Mouse (Mus musculus) brain, adult 2 months (tissue): ENCODE results near the gene Gata2.
"Not testable (repeated sequence)": the region's sequence is repeated elsewhere in the genome, so short reads cannot be mapped to it uniquely, and the experiment has no call there.

Experiments used
- DNase-seq: peaks from one replicate; pipeline ENCODE4 v3.0.0; 2011; ENCODE audit warnings: low read depth, low spot score

Gene Gata2

DNA sequence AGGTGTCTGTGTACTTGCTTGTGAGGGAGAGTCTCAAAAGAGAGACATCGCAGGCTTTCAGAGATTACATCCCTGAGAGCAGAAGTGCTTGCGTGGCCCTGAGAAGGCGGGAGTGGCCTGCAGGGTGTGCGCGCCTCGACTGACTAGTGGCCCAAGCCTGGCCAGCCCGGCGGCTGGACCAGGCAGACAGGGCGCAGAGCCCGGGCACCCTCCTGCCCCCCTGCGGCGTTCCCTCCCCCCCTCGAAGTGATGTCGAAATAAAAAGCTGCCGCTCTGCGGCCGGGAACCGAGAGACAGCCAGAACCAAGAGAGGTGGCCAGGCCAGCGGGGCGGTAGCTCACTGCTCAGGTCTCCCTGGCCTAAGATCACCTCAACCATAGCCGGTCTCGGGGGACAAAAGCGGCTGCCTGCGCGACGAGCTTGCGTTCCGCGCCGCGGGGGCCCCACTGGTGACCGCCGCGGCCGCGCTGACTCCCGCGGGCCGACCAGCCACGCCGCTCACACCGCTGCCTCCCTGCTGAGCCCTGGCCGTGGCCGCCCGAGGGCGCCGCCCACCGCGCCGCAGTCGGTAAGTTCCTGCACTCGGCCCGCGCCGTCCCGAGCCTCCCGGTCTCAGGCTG is at the start of gene Gata2:
TSS of gene Gata2 (plus strand) at position 459 of the 620 bp plus-strand sequence.
- DNase-seq = no peak

GRCm38 (mm10) chr6:88145793-88146192 is 47.9 kb upstream of the Gata2 start:
- DNase-seq = no peak

DNA sequence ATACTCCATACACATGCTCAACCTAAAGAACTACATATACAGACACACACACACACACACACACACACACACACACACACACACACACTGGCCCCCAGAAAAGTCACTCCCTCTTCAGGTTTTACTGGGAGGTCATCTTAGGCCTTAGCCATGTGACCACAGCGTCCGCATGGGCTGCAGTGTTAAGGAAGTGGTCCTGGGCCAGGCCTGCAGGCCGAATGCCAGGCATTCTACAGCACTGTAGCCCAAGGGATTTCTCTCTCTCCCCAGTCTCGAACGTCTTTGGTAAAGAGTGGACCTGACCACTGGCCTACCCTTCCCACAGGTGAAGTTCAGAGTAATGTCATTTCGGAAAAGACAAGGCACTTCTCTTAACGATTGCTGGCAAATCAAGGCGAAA is 47.1 kb upstream of the Gata2 start:
- no peak for DNase-seq

GRCm38 (mm10) chr6:88147411-88148003 is 46.2 kb upstream of the Gata2 start:
- peak; percentile 78 for DNase-seq

DNA sequence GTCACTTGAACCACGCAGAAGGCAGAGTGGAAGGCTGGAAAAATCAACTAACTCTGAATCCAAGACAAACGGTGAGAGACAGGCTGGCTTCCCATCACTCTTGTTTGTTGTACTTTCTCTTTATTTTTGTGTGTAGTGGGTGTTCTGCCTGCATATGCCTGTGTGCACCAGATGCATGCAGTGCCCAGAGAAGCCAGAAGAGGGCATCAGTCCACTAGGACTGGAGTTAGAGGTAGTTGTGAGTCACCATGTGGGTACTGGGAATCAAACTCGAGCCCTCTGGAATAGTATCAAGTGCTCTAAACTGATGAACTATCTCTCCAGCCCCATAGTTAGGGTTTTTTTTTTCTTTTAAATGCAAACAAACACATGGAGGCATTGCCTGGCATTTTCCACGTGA is 42.4 kb upstream of the Gata2 start:
- DNase-seq = no peak

GRCm38 (mm10) chr6:88152127-88152705 is 41.5 kb upstream of the Gata2 start:
- DNase-seq = no peak

DNA sequence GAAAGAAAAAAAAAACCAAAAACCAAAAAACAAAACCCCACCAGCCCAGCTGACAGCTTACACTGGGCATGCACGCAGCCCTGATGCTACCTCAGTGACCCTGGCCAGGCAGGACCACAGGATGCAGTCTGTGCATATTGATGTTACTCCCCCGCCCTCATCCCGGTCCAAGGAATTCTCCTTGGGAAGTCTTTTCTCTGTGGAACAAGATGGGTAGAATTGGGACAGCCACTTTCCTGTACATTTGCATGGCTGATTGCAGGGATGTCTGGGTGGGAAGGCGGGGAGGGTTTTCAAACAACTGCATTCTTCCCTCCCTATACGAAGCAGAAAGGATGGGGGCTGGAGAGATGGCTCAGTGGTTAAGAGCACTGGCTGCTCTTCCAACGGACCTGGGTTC is 40.7 kb upstream of the Gata2 start:
- no peak for DNase-seq

DNA sequence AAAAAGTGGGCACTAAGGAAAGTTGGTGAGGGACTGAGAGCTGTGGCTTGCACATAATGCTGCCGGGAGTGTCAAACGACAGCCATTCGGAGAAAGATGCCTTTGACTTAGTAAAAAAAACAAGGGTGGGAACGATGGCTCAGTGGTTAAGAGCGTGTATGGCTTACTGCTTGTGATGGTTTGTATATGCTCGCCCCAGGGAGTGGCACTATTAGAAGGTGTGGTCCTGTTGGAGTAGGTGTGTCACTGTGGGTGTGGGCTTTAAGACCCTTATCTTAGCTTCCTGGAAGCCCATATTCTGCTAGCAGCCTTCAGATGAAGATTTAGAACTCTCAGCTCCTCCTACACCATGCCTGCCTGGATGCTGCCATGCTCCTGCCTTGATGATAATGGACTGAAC is 38.1 kb upstream of the Gata2 start:
- not testable (repeated sequence) for DNase-seq

- peak; percentile 49 for DNase-seq
Measured at GRCm38 (mm10) chr6:88158790-88159189, 34.9 kb upstream of the Gata2 start.

- DNase-seq = no peak
Measured at GRCm38 (mm10) chr6:88166054-88166453, 27.6 kb upstream of the Gata2 start.

- DNase-seq = no peak
Measured at GRCm38 (mm10) chr6:88174191-88174590, 19.5 kb upstream of the Gata2 start.

GRCm38 (mm10) chr6:88174676-88175075 is 19.0 kb upstream of the Gata2 start:
- DNase-seq = no peak

DNA sequence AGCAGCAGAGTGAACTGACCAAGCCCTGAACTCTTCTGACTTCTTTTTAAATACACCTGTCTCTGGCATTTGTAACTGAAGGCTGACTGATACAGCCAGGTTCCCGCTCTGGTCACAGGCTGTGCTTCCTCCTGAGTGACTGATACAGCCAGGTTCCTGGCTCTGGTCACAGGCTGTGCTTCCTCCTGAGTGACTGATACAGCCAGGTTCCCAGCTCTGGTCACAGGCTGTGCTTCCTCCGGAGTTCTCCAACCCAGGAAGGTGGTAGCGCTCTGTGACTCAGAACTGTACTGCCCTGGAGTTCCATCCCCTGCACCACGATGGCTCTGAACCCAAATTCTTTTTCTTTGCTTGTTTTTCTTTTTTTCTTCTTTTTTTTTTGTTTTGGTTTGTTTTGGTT is 9.0 kb upstream of the Gata2 start:
- DNase-seq = no peak

DNA sequence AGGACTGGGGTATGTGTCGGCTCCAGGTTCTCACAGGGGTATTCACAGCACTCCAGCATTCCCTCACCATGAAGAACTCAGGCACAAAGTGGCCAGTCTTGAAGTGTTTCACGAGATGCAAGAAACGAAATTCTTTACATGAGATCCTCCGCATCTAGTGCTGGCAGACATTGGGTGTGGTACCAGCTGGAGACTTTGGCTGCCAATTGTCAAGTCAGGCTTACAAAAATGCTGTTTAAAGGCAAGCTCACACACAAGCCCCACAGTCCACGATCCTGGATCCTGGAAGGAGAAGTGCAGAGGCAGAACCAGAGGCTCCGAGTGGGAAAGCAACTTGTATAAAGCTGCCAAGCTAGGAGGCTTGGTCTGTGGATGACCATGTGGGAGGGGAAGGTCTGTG is 5.5 kb upstream of the Gata2 start:
- DNase-seq = peak; percentile 83

GRCm38 (mm10) chr6:88189312-88190042 is 4.2 kb upstream of the Gata2 start:
- peak; percentile 73 for DNase-seq

- DNase-seq = no peak
Measured at GRCm38 (mm10) chr6:88190043-88190309, 3.7 kb upstream of the Gata2 start.

DNA sequence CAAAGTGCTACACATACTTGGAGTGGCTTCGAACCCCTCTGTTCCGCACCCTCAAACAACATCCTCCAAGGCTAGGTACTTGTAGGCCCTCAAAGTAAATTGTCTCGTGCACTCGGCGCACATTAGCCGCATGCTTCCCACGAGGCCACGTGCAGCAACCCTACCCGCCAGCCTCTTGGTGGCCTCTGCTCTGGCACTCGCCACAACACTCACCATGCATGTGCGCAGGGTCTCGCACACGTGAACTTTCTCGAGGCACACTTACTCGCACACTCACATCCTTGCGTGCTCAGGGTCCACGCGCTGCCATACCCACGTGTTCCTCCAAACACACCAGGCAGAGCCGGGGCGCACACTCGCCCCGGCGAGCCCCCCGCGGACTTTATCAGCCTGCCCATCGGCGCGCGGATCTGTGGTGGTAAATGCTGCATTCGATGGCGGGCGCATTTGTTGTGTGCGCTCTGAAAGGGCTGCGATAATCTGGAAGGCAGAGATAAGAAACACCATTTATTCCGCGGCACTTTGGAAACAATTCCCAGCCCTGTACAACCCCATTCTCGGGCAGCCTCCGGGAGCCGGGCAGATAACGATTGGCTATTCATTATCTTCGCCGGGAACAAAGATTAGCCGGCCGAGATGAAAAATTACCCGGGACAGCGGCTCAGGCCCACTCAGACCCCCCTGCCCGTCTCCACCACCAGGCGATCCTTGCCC is 3.2 kb upstream of the Gata2 start:
- DNase-seq = no peak

GRCm38 (mm10) chr6:88191024-88191365 is 2.7 kb upstream of the Gata2 start:
- no peak for DNase-seq

DNA sequence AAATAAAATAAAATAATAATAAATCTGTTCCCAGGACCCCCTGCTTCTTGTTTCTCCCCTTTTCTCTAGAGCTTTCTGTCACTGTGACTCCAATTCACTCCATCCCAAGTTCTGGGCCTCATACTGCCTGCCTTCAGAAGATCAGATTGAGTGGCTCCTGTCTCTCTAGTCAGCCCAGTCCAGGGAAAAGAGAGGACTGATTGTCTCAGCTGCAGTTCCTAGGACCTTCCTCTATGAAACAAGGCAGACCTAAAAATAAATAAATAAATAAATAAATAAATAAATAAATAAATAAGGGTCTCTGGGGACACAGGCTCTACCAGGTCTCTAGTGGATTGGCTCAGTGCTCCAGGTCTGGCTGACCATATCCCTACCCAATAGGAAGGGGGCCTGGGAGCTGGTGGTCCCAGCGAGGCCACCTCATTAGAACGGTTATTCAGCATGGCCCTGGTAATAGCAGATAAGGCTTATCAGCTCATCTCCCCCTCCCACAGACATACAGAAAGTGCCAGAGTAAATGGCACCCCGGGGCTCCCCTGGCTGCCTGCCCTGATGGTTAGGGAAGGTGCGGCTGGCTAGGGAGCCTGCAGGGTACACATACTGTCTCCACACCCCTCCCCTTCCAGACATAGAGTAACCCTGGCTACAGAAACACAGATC is 2.1 kb upstream of the Gata2 start:
- DNase-seq = no peak

DNA sequence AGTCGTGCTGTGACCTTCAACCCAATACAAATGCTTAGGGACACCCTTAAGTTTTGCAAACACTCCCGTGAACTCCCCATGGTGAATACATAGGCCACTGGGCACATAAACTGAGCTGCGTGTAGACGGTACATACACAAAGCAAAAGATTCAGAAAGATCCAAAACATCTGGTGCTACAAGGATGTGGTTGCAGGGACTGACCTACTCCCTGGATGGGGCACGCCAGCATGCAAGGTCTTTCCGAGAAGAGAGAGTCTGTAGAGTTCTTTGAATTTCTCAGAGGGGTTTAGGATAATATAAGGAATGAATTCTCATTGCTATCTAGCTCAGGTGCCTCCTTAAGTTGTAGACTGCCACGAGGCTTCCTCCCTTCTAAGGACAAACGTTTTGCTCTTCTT is 935 bp upstream of the Gata2 start:
- no peak for DNase-seq

DNA sequence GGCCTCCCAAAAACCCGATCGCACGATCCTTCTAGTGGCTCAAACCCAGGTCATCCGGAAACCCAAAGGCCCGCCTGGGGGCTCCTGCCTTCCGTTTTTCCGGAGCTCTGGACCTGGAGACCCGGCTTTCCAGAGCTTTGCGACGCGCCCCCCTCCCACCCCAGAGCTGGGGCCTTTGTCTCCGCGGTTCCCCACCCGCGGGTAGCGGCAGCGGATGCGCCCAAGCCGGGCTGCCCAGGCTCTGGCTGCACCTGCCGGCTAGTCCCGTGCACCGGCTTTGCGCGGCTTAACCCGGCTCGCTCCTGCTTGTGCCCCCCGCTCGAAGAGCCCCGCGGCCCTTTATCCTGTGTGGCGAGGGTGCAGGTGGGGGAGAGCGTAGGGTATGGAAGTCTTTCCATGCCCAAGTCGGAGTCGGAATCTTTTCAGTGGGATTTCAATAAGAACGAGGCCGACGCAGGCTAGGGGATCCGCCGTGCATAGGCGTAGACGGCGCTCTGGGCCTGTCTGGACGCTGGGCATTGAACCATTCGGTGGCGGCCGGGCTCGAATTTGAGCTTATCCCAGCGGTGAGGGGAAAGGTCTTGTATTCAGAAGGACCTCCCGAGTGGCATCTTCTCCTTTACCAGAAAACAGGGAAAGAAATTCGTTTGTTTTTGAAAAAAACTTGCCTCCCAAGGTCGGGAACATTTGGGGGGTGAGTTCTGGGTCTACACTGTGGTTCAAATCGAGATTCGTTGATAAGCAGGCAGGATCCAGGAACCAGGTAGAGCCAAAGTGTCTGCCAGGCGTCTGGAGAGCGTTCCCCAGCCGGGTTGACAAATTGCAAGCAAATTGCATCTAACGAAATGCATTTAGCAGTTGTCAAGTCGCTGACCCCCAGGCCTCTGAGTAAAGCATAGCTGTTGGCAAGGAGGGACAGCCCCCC is 624 bp downstream of the Gata2 start:
- no peak for DNase-seq
